Mouse (Mus musculus) erythroblast, embryonic 14.5 days (primary cell): ENCODE data around the gene Slc22a13.

ENCODE experiments used
- GATA1 ChIP-seq: IDR thresholded peaks from 2 replicates; pipeline ENCODE4 v1.6.1; 2012; ENCODE audit warnings: low read length, inconsistent platforms, mixed read lengths
- TAL1 ChIP-seq: IDR thresholded peaks from 3 replicates; pipeline ENCODE4 v1.6.1; 2012; ENCODE audit warnings: low read length, inconsistent platforms, mixed read lengths

DNA sequence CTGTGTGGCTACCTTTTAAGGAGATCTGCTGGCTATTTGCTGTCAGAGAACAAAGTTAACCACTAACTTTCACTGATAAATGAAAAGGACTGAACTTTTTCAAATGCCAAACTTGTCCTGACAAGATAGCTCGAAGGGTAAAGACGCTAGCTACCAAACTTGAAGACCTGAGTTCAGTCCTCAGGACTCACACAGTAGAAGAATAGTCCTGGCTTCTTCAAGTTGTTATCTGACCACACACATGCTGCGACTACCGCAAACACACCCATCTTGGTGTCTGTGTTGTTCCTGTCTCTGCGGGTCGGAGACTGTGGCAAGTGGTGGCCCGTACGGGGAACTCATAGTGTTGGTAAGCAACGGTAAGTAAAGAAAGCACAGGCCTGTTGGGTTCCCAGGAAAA lies 5.3 kb downstream of the Slc22a13 start:
- no peak for TF ChIP-seq GATA1
- no peak for TF ChIP-seq TAL1
